Mouse (Mus musculus): ENCODE results near the gene Mettl16. TPM values are rescaled to one million over a fixed set of nuclear protein-coding genes. Genes with fewer than 3 reads are reported as not detected.

Mettl16 gene
- total RNA-seq (2017), result 31.7 and 50.6 TPM in 2 replicates

- peak; percentile 97 for ATAC-seq (replicated peaks; ENCODE audit: low read depth, poor library complexity, severe bottlenecking)
Measured at GRCm38 (mm10) chr11:74770595-74771207, at the start of gene Mettl16. TSS of gene Mettl16 (plus strand) at chr11:74770830.

GRCm38 (mm10) chr11:74721141-74721540 is 49.5 kb upstream of the Mettl16 start:
- ATAC-seq (replicated peaks; ENCODE audit: low read depth, poor library complexity, severe bottlenecking), result no peak

DNA sequence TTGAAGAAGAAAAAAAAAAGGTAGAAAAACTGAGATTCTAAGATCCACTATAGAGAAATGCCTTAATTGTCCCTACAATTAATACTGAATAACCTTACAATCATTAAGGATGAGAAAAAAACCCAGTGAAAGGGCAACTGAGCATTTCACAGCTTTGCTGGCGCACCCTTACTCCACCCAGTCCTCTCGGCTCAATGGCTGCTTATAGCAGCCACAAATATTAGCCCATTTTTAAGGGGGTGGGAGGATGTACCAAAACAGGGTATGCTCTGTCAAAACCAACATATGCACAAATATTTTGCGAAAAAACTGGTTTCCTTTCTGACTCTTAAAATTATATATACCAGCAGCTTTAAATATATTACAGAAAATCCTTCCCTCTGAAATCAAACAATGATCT is 48.7 kb upstream of the Mettl16 start:
- ATAC-seq (replicated peaks; ENCODE audit: low read depth, poor library complexity, severe bottlenecking), result no peak

- ATAC-seq (replicated peaks; ENCODE audit: low read depth, poor library complexity, severe bottlenecking), result peak; percentile 73
Measured at GRCm38 (mm10) chr11:74723357-74724234, 47.0 kb upstream of the Mettl16 start.

DNA sequence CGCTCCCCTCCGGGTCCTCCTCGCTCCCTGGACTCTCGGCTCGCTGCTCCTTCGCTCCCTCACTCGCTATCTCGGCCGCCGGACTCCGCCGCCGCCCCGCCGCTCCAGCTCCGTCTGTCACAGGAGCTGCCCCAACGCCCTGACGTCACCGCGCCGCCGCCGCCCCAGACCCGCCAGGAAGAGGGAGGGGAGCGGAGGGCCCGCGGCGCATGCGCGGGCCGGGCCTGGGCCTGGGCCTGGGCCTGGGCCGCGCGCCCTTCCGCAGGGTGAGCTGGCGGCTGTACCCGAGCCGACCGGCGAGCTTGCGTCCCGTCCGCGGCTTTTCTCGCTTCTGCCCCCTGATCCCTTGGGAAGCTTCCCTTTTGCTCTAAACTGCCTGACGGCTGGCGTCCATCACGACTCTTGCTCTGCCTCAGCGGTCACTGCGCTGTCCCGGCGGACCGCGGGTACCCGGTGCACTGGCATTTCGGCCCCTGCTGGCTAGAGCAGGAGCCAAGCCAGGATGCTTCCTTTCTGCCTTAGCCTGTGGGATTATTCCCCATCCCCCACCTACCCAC is 46.3 kb upstream of the Mettl16 start, which contains the start of gene Pafah1b1:
Gene Pafah1b1 (minus strand): TSS at position 436 of the 557 bp plus-strand sequence.
- peak; percentile 77 for ATAC-seq (replicated peaks; ENCODE audit: low read depth, poor library complexity, severe bottlenecking)

GRCm38 (mm10) chr11:74725181-74725580 is 45.4 kb upstream of the Mettl16 start:
- ATAC-seq (replicated peaks; ENCODE audit: low read depth, poor library complexity, severe bottlenecking), result no peak

DNA sequence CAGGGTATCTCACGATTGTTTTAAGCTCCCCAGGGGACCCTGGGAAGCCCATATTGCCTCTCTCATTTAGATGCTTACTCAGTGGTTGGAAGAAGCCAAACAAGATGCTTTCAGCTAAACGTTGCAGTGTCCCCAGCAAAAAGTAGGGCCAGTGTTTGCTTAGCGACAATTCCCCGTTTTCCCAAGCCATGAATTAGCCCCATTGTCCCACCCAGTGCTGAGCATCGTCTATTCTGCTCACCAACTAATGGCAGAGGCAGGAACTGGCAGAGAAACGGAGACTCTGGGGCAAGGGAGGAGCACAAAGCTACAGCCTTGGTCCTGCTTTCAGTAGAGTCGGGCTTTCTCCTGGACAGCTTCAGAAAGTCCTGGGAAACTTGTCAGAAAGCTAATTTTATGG is 35.7 kb upstream of the Mettl16 start:
- ATAC-seq (replicated peaks; ENCODE audit: low read depth, poor library complexity, severe bottlenecking), result no peak

- ATAC-seq (replicated peaks; ENCODE audit: low read depth, poor library complexity, severe bottlenecking), result no peak
Measured at GRCm38 (mm10) chr11:74737861-74738260, 32.8 kb upstream of the Mettl16 start.

DNA sequence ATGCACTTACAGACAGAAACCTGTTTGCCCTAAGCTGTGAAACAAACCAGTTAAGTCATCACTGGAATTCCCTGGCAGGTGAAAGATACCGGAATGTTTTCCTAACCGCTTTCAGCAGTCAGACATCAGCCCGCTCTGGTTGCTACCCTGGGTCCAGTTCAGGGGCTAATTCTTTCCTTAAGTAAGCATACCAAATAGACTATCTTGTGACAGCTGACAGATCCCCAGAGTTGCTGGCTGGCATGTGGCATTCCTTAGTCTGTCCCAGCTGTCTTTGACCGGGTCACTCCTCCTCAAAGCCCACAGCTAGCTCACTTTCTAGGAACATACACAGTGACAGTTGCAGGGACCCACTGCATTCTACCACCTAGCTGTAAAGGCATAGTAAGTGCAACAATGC is 22.6 kb upstream of the Mettl16 start:
- ATAC-seq (replicated peaks; ENCODE audit: low read depth, poor library complexity, severe bottlenecking), result no peak

GRCm38 (mm10) chr11:74749241-74749640 is 21.4 kb upstream of the Mettl16 start:
- no peak for ATAC-seq (replicated peaks; ENCODE audit: low read depth, poor library complexity, severe bottlenecking)

DNA sequence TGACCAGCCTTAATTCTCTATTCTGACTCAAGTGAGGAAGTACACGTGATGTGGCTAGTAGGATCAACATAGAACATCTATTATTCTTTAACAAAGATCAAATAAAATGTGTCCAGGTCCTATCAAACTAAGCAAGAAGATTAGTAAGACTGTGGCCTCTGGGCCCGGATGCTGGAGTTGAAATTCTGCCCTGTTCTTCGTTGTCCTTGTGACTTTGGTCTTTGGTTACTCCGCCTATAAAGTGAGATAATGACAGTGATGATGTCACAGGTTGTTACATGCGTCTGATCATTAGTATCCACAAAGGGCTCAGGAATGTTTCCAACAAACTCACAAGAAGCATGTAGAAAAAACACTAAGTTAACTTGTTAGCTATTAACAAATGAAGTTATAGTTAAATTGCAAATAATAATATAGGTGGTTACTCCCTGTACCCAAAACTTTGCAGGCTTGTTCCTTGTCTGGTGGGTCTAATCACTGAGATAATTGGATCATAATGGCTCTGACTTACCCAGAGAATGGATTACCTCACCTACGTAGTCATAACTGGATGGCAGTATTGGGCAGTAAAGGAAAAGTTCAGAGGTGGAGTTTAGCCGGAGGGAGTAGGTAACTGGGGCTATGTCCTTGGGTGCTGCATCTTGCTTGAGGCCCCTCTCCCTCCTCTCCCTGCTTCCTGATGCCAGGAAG is 19.8 kb upstream of the Mettl16 start:
- no peak for ATAC-seq (replicated peaks; ENCODE audit: low read depth, poor library complexity, severe bottlenecking)

- ATAC-seq (replicated peaks; ENCODE audit: low read depth, poor library complexity, severe bottlenecking), result no peak
Measured at GRCm38 (mm10) chr11:74751352-74752066, 19.1 kb upstream of the Mettl16 start.

DNA sequence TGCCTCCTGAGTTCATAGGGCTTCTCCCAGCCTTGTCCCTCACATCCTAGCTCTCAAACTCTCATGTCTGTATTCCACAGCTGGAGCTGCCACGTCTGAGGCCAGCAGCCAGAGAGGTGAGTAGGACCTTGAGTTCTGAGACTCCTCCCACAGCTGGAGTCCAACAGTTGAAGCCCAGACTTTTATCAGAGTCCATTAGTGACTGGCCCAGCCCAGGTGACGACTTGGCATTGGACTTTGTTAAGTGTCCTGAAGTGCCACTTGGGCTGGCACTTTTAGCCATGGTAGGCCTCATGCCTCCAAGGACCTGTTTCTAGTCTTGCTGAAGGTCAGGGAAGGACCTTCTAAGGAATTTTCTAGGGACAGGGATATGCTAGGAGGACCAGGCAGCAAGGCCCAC is 14.0 kb upstream of the Mettl16 start:
- ATAC-seq (replicated peaks; ENCODE audit: low read depth, poor library complexity, severe bottlenecking), result no peak

DNA sequence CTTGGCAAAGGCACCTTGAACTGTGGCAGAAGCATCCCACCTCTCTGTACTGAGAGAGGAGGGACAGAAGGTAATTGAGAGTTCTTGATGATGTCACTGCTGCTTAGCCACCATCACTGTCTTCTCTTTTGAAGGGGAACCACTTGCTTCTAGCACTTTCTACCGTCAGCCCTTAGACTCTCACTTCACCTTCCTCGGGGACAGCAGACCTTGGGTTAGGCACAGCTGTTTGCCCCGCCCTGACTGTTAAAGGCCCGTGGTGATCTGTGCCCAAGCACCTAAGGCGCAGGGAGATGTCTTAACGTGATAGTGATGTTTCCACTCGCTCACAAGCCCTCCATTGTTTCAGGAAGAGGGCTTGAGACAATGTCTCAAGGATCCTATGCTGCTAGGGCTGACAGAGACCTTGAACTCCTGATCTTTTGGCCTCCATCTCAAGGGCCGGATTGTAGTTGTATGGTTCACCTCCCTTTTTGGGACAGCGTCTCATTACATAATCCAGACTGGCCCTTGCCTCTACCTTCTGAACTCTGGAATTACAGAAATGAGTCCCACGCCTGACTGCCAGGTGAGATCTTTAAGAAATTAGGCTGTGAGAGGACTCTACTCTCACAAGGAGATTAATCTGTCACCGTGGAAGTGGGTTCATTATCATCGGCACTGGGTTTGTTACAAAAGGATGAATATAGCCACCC is 9.5 kb upstream of the Mettl16 start:
- no peak for ATAC-seq (replicated peaks; ENCODE audit: low read depth, poor library complexity, severe bottlenecking)

GRCm38 (mm10) chr11:74763960-74764625 is 6.5 kb upstream of the Mettl16 start:
- no peak for ATAC-seq (replicated peaks; ENCODE audit: low read depth, poor library complexity, severe bottlenecking)

DNA sequence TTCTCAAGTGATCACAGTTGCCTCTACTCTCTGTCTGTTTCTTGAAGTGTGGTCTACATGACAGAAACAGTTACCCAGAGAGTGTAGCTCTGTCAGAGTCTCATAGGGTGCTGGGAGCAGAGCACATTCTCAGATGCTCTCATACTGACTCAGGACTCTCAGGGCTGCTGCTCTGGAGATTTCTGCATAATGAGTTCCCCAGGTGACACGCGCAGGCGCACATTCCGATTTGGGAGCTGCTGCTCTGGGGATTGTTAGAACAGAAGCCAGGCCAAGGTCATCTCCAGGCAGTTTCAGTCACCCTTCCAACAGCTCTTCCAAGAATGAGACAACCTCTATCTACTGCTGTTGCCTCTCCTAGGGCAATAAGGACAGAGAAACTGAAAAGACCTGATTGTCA is 3.2 kb upstream of the Mettl16 start:
- ATAC-seq (replicated peaks; ENCODE audit: low read depth, poor library complexity, severe bottlenecking), result no peak

DNA sequence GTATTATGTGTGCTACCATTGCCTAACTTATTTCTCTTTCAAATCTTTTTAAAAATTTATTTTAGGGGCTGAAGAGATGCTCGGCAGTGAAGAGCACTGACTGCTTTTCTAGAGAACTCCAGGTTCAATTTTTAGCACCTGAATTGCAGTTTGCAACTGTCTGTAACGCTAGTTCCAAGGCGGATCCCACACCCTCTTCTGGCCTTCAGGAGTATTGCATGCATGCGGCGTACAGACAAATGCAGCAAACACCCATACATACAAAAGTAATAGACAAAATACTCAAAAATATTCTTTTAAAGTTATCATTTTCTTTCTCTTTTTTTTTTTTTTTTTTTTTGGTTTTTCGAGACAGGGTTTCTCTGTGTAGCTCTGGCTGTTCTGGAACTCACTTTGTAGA is 2.6 kb upstream of the Mettl16 start:
- no peak for ATAC-seq (replicated peaks; ENCODE audit: low read depth, poor library complexity, severe bottlenecking)

DNA sequence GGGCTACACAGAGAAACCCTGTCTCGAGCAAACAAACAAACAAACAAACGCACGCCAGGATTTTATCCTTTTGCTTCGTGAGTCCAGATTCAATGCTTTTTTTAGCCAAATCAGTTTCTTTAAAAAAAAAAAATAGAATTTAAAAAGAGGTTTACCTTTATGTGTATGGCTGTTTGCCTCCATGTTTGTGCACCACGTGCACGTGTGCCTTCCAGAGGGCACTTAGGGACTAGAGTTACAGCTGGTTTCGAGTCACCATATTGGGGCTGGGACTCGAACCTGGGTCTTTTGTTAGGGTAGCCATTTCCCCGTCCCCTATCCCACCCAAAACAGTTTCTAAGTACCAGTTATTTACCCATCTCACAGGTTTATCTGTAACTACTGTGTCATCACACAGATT is 593 bp upstream of the Mettl16 start:
- no peak for ATAC-seq (replicated peaks; ENCODE audit: low read depth, poor library complexity, severe bottlenecking)

DNA sequence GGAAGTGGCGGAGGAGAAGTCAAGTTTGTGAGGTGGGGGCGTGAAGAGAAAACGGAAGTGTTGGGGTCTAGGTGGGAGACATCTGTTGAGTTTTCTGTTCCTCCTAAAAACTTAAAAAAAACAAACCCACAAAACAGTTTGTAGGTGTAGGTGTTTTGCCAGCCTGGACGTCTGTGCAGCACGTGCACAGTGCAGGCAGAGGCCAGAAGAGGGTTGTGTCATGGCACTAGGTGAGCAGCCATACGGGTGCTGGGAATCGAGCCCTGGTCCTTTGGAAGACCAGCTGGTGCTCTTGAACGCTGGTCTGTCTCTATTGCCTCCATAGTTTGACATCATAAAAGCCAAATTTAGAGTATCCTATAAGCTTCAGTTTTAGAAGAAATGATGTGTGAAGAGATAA is 604 bp downstream of the Mettl16 start:
- ATAC-seq (replicated peaks; ENCODE audit: low read depth, poor library complexity, severe bottlenecking), result peak; percentile 3; the same call in 1 of the 2 replicates
